Mouse (Mus musculus) ES-E14 (cell line): ENCODE data around the gene Dennd1a.

ENCODE experiments used
- HCFC1 ChIP-seq: IDR thresholded peaks from 2 replicates; pipeline ENCODE4 v1.6.1; 2012; ENCODE audit warnings: low read length, inconsistent platforms, borderline replicate concordance; ENCODE audit not compliant: insufficient read depth
- ZNF384 ChIP-seq: IDR thresholded peaks from 2 replicates; pipeline ENCODE4 v1.6.1; 2012; ENCODE audit warnings: low read depth, low read length, inconsistent platforms

GRCm38 (mm10) chr2:38168606-38169005, 118.6 kb downstream of the Dennd1a start:
- TF ChIP-seq HCFC1 (no peak), ZNF384 (no peak)
